Mouse (Mus musculus): ENCODE data around the gene Sytl1. TPM values are rescaled to one million over a fixed set of nuclear protein-coding genes. Genes with fewer than 3 reads are reported as not detected.

Sytl1 gene
- polyA plus RNA-seq, 1 experiment, result not detected

DNA sequence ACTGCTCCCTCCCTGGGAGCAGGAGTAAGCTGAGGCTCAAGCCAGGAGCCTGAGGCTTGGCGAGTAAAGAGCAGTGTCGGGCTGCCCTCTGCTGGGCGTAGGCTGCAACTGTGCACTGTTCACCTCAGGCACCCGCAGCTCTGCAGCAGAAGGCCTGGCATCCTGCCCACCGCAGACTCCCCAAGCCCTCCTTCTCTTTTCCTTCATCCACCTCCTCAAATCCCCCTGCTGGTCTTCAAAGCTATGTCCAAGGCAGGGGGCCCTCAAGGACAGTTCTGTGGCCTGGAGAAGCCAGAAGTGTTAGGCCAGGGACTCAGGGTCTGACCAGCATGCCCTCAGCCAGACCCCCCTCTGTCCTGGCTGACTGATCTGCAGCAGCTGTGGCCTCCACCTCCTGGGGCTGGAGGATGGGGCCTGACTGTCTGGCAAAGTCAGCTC is 34.9 kb upstream of the Sytl1 start:
- TF ChIP-seq POLR2A (IDR thresholded peaks at IDR 0.05; ENCODE audit: borderline replicate concordance, low read depth, low read length) (no peak), CTCF (IDR thresholded peaks at IDR 0.05; ENCODE audit: low read depth, low read length) (peak; percentile 75)
- no peak overlapping the region for H3K27ac ChIP-seq (ENCODE audit: insufficient read depth, low read depth, low read length)
- H3K4me1 ChIP-seq (ENCODE audit: control insufficient read depth, insufficient read depth, low read length), result no peaks in the 10 kb centered on the region
- no peak overlapping the region for H3K4me3 ChIP-seq (ENCODE audit: insufficient read depth, low read length)

DNA sequence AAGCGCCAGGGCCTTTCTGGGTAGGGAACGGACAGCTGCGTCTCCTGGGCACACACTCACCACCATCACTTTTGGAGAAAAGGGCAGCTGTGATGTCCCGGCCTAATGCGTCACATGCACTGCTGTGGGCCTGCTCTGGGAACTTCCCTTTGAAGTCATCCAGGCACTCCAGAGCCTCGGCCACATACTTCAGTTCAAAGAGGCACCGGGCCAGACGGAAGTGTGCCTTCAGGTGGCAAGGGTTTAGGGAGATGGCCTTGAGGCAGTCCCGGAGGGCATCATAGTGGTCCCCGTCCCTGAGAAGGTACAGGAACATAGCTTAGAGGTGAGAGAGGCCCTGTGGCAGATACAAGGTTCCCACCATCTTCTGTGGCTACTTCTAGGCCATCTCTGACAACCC is 34.4 kb upstream of the Sytl1 start:
- Histone ChIP-seq H3K4me3 (ENCODE audit: insufficient read depth, low read length) (no peak overlapping the region), H3K27ac (ENCODE audit: insufficient read depth, low read depth, low read length) (no peak overlapping the region), H3K4me1 (ENCODE audit: control insufficient read depth, insufficient read depth, low read length) (no peaks in the 10 kb centered on the region)
- no peak for TF ChIP-seq CTCF (IDR thresholded peaks at IDR 0.05; ENCODE audit: low read depth, low read length)
- no peak for TF ChIP-seq POLR2A (IDR thresholded peaks at IDR 0.05; ENCODE audit: borderline replicate concordance, low read depth, low read length)

DNA sequence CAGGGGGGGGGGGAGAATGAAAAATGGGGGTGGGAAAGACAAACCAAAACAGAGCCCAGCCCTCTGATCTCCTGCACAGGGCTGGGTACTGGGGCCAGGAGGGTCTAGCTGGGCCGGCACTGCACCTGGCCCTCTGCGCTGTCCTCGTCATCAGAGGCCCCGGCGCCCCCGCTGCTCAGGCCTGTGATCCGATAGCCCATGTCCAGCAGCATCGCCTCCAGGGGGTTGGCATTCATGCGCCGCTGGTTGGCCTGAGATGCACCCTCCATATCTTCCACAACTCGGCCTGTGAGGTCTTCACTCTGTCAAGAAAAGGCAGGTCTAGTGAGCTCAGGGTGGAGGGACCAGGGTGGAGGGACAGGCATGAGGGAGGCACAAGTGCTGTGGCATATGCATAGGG is 31.2 kb upstream of the Sytl1 start:
- Histone ChIP-seq H3K4me1 (ENCODE audit: control insufficient read depth, insufficient read depth, low read length) (no peaks in the 10 kb centered on the region), H3K4me3 (ENCODE audit: insufficient read depth, low read length) (no peak overlapping the region), H3K27ac (ENCODE audit: insufficient read depth, low read depth, low read length) (no peak overlapping the region)
- TF ChIP-seq POLR2A (IDR thresholded peaks at IDR 0.05; ENCODE audit: borderline replicate concordance, low read depth, low read length) (no peak), CTCF (IDR thresholded peaks at IDR 0.05; ENCODE audit: low read depth, low read length) (no peak)

DNA sequence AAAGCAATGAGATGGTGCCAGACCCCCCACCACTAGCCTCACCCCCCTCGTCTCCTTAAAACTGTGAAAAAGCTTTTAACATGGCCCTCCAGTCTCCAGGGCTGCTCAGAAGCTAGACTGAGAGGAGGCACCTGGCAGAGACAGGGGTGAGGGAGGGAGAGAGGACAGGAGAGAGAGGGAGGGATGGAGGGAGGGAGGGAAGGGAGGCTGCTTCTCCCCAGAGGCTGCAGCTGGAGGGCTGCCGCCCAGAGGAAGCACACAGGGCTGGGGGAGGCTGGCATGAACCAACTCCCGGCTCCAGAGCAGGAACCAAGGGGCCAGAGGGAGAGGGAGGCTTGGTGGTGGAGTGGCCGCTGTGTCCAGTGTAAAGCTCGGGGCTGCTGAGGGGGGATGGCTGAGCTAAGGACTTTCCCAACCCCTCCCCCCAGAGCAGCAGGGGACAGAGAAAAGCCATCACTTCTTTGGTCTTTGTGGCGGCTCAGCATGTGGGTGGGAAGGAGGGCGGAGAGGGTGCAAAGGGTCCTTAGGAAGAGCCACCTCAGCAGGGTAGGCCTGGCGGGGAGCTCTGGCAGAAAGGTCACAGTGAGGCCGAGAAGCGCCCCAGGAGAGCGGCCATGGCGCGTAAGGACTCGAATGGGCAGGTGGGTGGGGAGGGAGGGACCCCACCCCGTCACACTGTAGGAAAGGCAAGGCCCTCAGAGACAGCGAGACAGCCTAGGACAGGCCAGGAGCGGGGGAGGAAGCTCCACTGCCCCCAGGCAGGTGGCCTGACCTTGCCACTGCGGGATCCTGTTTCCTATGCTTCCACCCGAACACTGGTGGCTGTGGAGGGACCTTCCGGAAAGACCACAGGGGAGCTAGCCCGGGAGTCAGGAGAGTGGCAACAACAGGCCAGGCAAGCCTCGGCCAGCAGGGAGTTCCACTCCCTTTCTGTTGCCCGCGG is 30.3 kb upstream of the Sytl1 start:
- TF ChIP-seq POLR2A (IDR thresholded peaks at IDR 0.05; ENCODE audit: borderline replicate concordance, low read depth, low read length) (no peak), CTCF (IDR thresholded peaks at IDR 0.05; ENCODE audit: low read depth, low read length) (no peak)
- Histone ChIP-seq H3K27ac (ENCODE audit: insufficient read depth, low read depth, low read length) (no peak overlapping the region), H3K4me1 (ENCODE audit: control insufficient read depth, insufficient read depth, low read length) (no peaks in the 10 kb centered on the region)

DNA sequence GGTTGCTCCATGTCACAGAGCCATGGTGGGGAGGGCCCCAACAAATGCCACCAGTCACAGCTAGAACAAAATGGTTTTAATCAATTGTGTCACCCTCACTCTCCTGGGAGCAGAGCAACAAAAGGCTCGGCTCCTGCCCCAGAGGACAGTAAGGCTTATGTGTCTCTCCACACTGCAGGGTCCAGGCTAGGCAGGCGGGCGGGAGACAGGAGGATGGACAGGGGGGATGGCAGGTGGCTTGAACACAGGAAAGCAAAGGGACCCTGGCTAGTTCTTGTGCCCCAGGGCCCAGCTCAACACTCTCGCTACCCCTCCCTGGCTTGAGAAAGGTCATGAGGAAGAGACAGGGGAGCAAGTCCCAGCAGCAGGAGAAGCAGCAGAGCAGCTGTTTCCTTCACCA is 29.5 kb upstream of the Sytl1 start:
- no peak overlapping the region for H3K27ac ChIP-seq (ENCODE audit: insufficient read depth, low read depth, low read length)
- H3K4me1 ChIP-seq (ENCODE audit: control insufficient read depth, insufficient read depth, low read length), result no peaks in the 10 kb centered on the region
- no peak overlapping the region for H3K4me3 ChIP-seq (ENCODE audit: insufficient read depth, low read length)
- TF ChIP-seq CTCF (IDR thresholded peaks at IDR 0.05; ENCODE audit: low read depth, low read length), result no peak
- no peak for TF ChIP-seq POLR2A (IDR thresholded peaks at IDR 0.05; ENCODE audit: borderline replicate concordance, low read depth, low read length)

More for the DNA sequence above, 30.3 kb upstream of the Sytl1 start:
- H3K4me3 ChIP-seq (ENCODE audit: insufficient read depth, low read length), result no peak overlapping the region

DNA sequence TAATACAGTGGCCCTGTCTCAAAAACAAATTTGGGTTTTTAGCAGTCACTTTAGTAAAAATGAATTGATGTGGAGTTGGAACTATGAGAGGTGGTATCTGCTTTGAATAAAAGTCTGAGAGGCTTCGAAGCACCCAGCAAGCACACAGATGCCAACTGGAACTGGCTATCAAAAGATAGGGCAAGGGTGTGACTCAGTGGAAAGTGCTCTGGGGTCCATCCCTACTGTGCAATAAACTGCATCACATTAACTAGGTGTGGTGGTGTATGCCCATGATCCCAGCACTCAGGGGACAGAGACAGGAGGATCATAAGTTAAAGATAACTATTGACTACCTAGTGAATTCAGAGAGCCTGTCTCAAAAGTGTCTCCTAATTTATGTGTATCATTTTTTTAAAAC is 28.3 kb upstream of the Sytl1 start:
- H3K27ac ChIP-seq (ENCODE audit: insufficient read depth, low read depth, low read length), result no peak overlapping the region
- TF ChIP-seq CTCF (IDR thresholded peaks at IDR 0.05; ENCODE audit: low read depth, low read length), result no peak
- no peak for TF ChIP-seq POLR2A (IDR thresholded peaks at IDR 0.05; ENCODE audit: borderline replicate concordance, low read depth, low read length)
- no peaks in the 10 kb centered on the region for H3K4me1 ChIP-seq (ENCODE audit: control insufficient read depth, insufficient read depth, low read length)
- H3K4me3 ChIP-seq (ENCODE audit: insufficient read depth, low read length), result no peak overlapping the region

DNA sequence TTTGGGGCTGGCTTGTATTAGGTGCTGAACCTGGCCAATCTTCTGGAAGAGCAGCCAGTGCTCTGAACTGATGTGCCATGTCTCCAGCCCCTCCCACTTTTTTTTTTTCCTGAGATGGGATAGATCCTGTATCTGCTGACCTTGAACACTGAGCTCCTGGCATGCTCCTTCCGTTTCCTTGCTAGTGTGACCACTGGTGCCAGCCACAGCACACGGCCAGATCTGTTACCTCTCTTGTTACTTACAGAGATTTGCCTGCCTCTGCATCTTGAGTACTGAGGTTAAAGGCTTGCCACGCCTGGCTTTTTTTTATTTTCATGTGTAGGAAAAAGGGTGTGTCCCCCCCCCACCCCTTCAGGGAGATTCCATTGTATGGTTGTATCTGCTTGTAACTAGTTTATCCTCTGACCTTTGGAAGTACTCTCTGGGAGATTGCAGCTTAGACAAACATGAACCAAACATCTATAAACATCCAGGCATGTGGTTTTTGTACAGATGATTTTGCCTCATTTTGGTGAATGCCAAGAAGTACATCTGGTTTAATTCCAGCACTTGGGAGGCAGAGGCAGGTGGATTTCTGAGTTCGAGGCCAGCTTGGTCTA is 23.7 kb upstream of the Sytl1 start:
- no peak for TF ChIP-seq CTCF (IDR thresholded peaks at IDR 0.05; ENCODE audit: low read depth, low read length)
- H3K27ac ChIP-seq (ENCODE audit: insufficient read depth, low read depth, low read length), result no peak overlapping the region
- H3K4me1 ChIP-seq (ENCODE audit: control insufficient read depth, insufficient read depth, low read length), result no peaks in the 10 kb centered on the region
- H3K4me3 ChIP-seq (ENCODE audit: insufficient read depth, low read length), result no peak overlapping the region

DNA sequence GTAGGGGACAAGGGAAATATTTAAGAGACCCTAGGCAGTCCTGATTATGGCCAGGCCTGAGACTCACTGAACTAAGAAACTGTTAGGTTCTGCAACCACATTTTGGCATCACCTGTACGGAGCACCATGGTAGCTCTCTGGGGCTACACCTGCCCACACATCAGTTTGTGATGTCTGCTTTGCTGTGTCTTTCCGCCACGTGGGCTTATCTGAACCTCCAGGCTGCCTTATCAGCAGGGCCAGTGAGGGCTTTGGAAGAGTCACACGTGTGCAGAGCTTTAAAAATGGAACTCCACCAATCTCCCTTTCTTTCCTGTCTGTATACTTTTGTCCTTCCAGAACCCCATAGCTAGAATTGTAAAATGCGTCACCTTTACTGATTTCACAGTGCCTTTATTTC is 23.0 kb upstream of the Sytl1 start:
- H3K4me1 ChIP-seq (ENCODE audit: control insufficient read depth, insufficient read depth, low read length), result no peaks in the 10 kb centered on the region
- TF ChIP-seq CTCF (IDR thresholded peaks at IDR 0.05; ENCODE audit: low read depth, low read length), result no peak
- no peak for TF ChIP-seq POLR2A (IDR thresholded peaks at IDR 0.05; ENCODE audit: borderline replicate concordance, low read depth, low read length)
- H3K4me3 ChIP-seq (ENCODE audit: insufficient read depth, low read length), result no peak overlapping the region
- no peak overlapping the region for H3K27ac ChIP-seq (ENCODE audit: insufficient read depth, low read depth, low read length)

DNA sequence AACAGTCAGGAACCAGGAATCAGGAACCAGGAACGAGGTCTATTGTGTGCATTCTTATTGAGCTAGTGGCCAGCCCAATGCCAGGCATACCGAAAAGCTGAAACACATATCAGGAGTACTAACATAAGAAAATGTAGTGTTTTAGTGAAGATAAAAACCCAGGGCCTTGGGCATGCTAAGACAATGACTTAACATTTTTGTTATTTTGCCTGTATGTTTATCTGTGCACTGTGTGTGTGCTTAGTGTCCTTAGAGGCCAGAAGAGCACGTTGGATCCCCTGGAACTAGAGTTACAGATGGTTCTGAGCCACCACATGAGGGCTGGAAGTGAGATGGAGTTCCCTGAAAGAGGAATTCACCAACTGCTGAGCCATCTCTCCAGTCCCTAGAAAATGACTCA is 22.4 kb upstream of the Sytl1 start:
- no peak overlapping the region for H3K27ac ChIP-seq (ENCODE audit: insufficient read depth, low read depth, low read length)
- no peak overlapping the region for H3K4me3 ChIP-seq (ENCODE audit: insufficient read depth, low read length)
- H3K4me1 ChIP-seq (ENCODE audit: control insufficient read depth, insufficient read depth, low read length), result no peaks in the 10 kb centered on the region
- TF ChIP-seq POLR2A (IDR thresholded peaks at IDR 0.05; ENCODE audit: borderline replicate concordance, low read depth, low read length) (no peak), CTCF (IDR thresholded peaks at IDR 0.05; ENCODE audit: low read depth, low read length) (no peak)

DNA sequence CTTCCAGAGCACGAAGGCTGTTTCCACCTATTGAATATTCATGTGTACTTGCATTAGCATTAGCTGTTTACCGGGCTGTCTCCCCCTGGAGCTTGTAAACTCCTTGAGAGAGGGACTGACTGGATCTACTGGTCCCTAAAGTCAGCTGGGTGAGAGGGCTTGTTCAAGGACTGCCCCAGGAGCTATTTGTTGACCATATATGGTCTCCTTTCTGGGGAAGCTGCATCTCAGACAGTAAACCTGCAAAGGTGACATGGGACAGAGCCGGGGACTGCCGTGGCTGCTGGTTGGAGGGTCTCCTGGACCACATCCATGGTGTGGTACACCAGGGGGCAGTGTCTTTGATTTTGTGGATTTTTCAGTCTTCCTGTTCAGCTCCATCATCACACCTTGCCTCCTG is 19.7 kb upstream of the Sytl1 start:
- TF ChIP-seq CTCF (IDR thresholded peaks at IDR 0.05; ENCODE audit: low read depth, low read length), result no peak
- TF ChIP-seq POLR2A (IDR thresholded peaks at IDR 0.05; ENCODE audit: borderline replicate concordance, low read depth, low read length), result no peak
- peaks cover 9% of the 10 kb centered on the region for H3K4me1 ChIP-seq (ENCODE audit: control insufficient read depth, insufficient read depth, low read length)
- no peak overlapping the region for H3K27ac ChIP-seq (ENCODE audit: insufficient read depth, low read depth, low read length)
- no peak overlapping the region for H3K4me3 ChIP-seq (ENCODE audit: insufficient read depth, low read length)

Measured in bone marrow macrophage, adult 2 months (primary cell).